Mouse (Mus musculus) hindbrain, embryonic 15.5 days (tissue): ENCODE results near the gene Hepacam2. TPM values are rescaled to one million over a fixed set of nuclear protein-coding genes. Genes with fewer than 3 reads are reported as not detected.
A peak's percentile ranks its signal among the peaks of the same experiment; 100 is the strongest.
"Not testable (repeated sequence)": the region's sequence is repeated elsewhere in the genome, so short reads cannot be mapped to it uniquely, and the experiment has no call there.

Experiments used
- ATAC-seq: fragments of 200-750 bp; cut with Nextera tagmentation; 2 replicates; pipeline ENCODE4 v1.8.0; 2017; ENCODE audit warnings: low read depth, moderate number of reproducible peaks, moderate TSS enrichment; ENCODE audit not compliant: low FRiP score
- H3K27ac ChIP-seq: fragments of 300-500 bp; sonication (generic); replicated peaks from 2 replicates; pipeline ENCODE4 v1.5.1; 2015; ENCODE audit warnings: mild to moderate bottlenecking, inconsistent platforms
- H3K27me3 ChIP-seq: fragments of 300-500 bp; sonication (generic); 2 replicates; pipeline ENCODE4 v1.6.1; 2015; ENCODE audit warnings: control low read depth, inconsistent platforms
- H3K36me3 ChIP-seq: fragments of 300-500 bp; sonication (generic); 2 replicates; pipeline ENCODE4 v1.6.1; 2015; ENCODE audit warnings: control low read depth, inconsistent platforms
- H3K4me1 ChIP-seq: fragments of 300-500 bp; sonication (generic); replicated peaks from 2 replicates; pipeline ENCODE4 v1.6.1; 2015; ENCODE audit warnings: control low read depth, inconsistent platforms
- H3K4me2 ChIP-seq: fragments of 300-500 bp; sonication (generic); 2 replicates; pipeline ENCODE4 v1.6.1; 2015; ENCODE audit warnings: moderate library complexity, mild to moderate bottlenecking, inconsistent platforms
- H3K4me3 ChIP-seq: fragments of 300-500 bp; sonication (generic); 2 replicates; pipeline ENCODE4 v1.5.1; 2015; ENCODE audit warnings: mild to moderate bottlenecking, inconsistent platforms
- H3K9ac ChIP-seq: fragments of 300-500 bp; sonication (generic); 2 replicates; pipeline ENCODE4 v1.6.1; 2015; ENCODE audit warnings: inconsistent platforms
- H3K9me3 ChIP-seq: fragments of 300-500 bp; sonication (generic); 2 replicates; pipeline ENCODE4 v1.6.1; 2016; ENCODE audit warnings: control low read depth, inconsistent platforms
- WGBS: fragments of 180-500 bp; shearing (Covaris S2); methylation state at CpG from one replicate; pipeline ENCODE4 v1.1.7; 2015; 5-methylcytosine and 5-hydroxymethylcytosine counted together
- polyA plus RNA-seq: library from polyadenylated mRNA; unstranded; fragments of >200 nt; fragmentation: Nextera tagmentation; extraction: Ambion mirVana; gene quantifications from 2 replicates; pipeline ENCODE4 v1.2.1, GENCODE M21; 2015

Gene Hepacam2
- polyA plus RNA-seq, 1 experiment from 2014 or later, result 1.5 TPM

- no peaks in the 10 kb centered on the region for H3K36me3 ChIP-seq
- H3K4me3 ChIP-seq, result no peak overlapping the region
- ATAC-seq, result no peak
- 80% methylated on average over 6 of the region's 6 CpGs for WGBS
- H3K4me1 ChIP-seq, result no peaks in the 10 kb centered on the region
- H3K4me2 ChIP-seq, result no peak overlapping the region
- no peaks in the 10 kb centered on the region for H3K27me3 ChIP-seq
- no peak overlapping the region for H3K9ac ChIP-seq
- no peaks in the 10 kb centered on the region for H3K9me3 ChIP-seq
- no peak overlapping the region for H3K27ac ChIP-seq
Observed at GRCm38 (mm10) chr6:3463026-3463425, 35.1 kb downstream of the Hepacam2 start.

GRCm38 (mm10) chr6:3455944-3456536 is 42.1 kb downstream of the Hepacam2 start:
- Histone ChIP-seq H3K36me3 (no peaks in the 10 kb centered on the region), H3K4me3 (no peak overlapping the region), H3K4me2 (no peak overlapping the region), H3K27me3 (no peaks in the 10 kb centered on the region), H3K4me1 (no peaks in the 10 kb centered on the region; the same call in 1 of the 2 replicates), H3K27ac (no peak overlapping the region), H3K9ac (no peak overlapping the region), H3K9me3 (no peaks in the 10 kb centered on the region)
- WGBS, result 75% methylated on average over 11 of the region's 11 CpGs
- peak; percentile 56; the same call in 1 of the 2 replicates for ATAC-seq

- Histone ChIP-seq H3K9me3 (no peaks in the 10 kb centered on the region), H3K4me2 (no peak overlapping the region), H3K27me3 (no peaks in the 10 kb centered on the region), H3K9ac (no peak overlapping the region), H3K4me1 (no peaks in the 10 kb centered on the region; the same call in 1 of the 2 replicates), H3K36me3 (no peaks in the 10 kb centered on the region), H3K27ac (no peak overlapping the region), H3K4me3 (no peak overlapping the region)
- no peak for ATAC-seq
- 56% methylated on average over 5 of the region's 5 CpGs for WGBS
Observed at GRCm38 (mm10) chr6:3454421-3454820, 43.7 kb downstream of the Hepacam2 start.

- H3K9ac ChIP-seq, result no peak overlapping the region
- H3K9me3 ChIP-seq, result no peaks in the 10 kb centered on the region
- no peaks in the 10 kb centered on the region for H3K27me3 ChIP-seq
- no peak overlapping the region for H3K27ac ChIP-seq
- no peak overlapping the region for H3K4me3 ChIP-seq
- H3K4me2 ChIP-seq, result no peak overlapping the region
- H3K4me1 ChIP-seq, result no peaks in the 10 kb centered on the region
- no peaks in the 10 kb centered on the region for H3K36me3 ChIP-seq
- ATAC-seq, result peak; percentile 66; the same call in 1 of the 2 replicates
- 4% methylated on average over 5 of the region's 5 CpGs for WGBS
Observed at GRCm38 (mm10) chr6:3447404-3447803, 50.7 kb downstream of the Hepacam2 start.

- H3K9me3 ChIP-seq, result no peaks in the 10 kb centered on the region
- 18% methylated on average over 1 of the region's 1 CpGs for WGBS
- no peaks in the 10 kb centered on the region for H3K27me3 ChIP-seq
- no peak overlapping the region for H3K9ac ChIP-seq
- no peak for ATAC-seq
- no peak overlapping the region for H3K27ac ChIP-seq
- no peaks in the 10 kb centered on the region for H3K36me3 ChIP-seq
- H3K4me2 ChIP-seq, result no peak overlapping the region
- no peaks in the 10 kb centered on the region for H3K4me1 ChIP-seq
- no peak overlapping the region for H3K4me3 ChIP-seq
Observed at GRCm38 (mm10) chr6:3443905-3444304, 54.2 kb downstream of the Hepacam2 start.

- no peak overlapping the region for H3K9ac ChIP-seq
- no peaks in the 10 kb centered on the region for H3K9me3 ChIP-seq
- no peaks in the 10 kb centered on the region for H3K36me3 ChIP-seq
- no peaks in the 10 kb centered on the region for H3K27me3 ChIP-seq
- no peaks in the 10 kb centered on the region for H3K4me1 ChIP-seq
- no peak overlapping the region for H3K4me3 ChIP-seq
- no peak for ATAC-seq
- no peak overlapping the region for H3K27ac ChIP-seq
- H3K4me2 ChIP-seq, result no peak overlapping the region
Observed at GRCm38 (mm10) chr6:3436087-3436486, 62.0 kb downstream of the Hepacam2 start.

GRCm38 (mm10) chr6:3430976-3431375 is 67.1 kb downstream of the Hepacam2 start:
- H3K4me3 ChIP-seq, H3K9me3 ChIP-seq, ATAC-seq, H3K27me3 ChIP-seq, H3K4me1 ChIP-seq, H3K36me3 ChIP-seq, H3K9ac ChIP-seq, H3K27ac ChIP-seq, H3K4me2 ChIP-seq: not testable (repeated sequence)
- 84% methylated on average over 2 of the region's 2 CpGs for WGBS

GRCm38 (mm10) chr6:3427047-3427446 is 71.1 kb downstream of the Hepacam2 start:
- Histone ChIP-seq H3K4me3 (no peak overlapping the region), H3K36me3 (no peaks in the 10 kb centered on the region), H3K27ac (no peak overlapping the region), H3K4me2 (no peak overlapping the region), H3K9ac (no peak overlapping the region), H3K9me3 (no peaks in the 10 kb centered on the region), H3K27me3 (no peaks in the 10 kb centered on the region), H3K4me1 (no peaks in the 10 kb centered on the region)
- 84% methylated on average over 1 of the region's 1 CpGs for WGBS
- no peak for ATAC-seq

GRCm38 (mm10) chr6:3425333-3425732 is 72.8 kb downstream of the Hepacam2 start:
- H3K9ac ChIP-seq, H3K27ac ChIP-seq, H3K4me3 ChIP-seq, ATAC-seq, H3K4me1 ChIP-seq, H3K27me3 ChIP-seq, H3K36me3 ChIP-seq, H3K4me2 ChIP-seq, H3K9me3 ChIP-seq: not testable (repeated sequence)

GRCm38 (mm10) chr6:3424613-3425277 is 73.4 kb downstream of the Hepacam2 start:
- 27% methylated on average over 1 of the region's 4 CpGs for WGBS

More at GRCm38 (mm10) chr6:3424613-3425277, 73.4 kb downstream of the Hepacam2 start:
- not testable (repeated sequence) for H3K4me1 ChIP-seq, H3K36me3 ChIP-seq, H3K27ac ChIP-seq, H3K27me3 ChIP-seq, H3K4me3 ChIP-seq, H3K9me3 ChIP-seq, H3K4me2 ChIP-seq, H3K9ac ChIP-seq, ATAC-seq
